In the genomic region with DNA sequence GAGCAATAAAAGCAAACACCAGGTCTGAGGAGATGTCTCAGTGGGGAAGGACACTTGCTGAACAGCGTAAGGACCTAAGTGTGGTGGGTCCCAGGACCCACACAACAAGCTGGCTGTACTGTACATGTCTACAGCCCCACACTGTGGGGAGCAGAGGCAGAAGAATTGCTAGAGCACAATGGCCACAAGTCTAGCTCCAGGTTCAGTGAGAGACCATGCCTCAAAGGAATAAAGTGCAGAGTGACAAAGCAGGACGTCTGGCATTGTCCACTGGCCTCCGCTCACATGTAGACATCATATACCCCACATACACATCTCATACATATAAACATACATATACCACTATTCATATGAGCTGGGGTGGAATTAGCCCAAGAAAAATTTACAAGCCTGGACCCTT, we compare ENCODE assay signal across 19 mouse cellular contexts.
DNase-seq lines count a peak whose midpoint lies in the region; ATAC-seq lines count a peak whose summit lies in the region.
"Had no signal": no experiment of that assay in that cellular context is flagged by ENCODE, and none has a peak within 500 bp of the region (broad histone marks: within the 10 kb centered on the region; RNA-seq: fewer than 3 reads in every experiment).

No protein-coding gene starts in this region.

- no peaks in the 10 kb centered on the region for H3K36me3 ChIP-seq in midbrain, embryonic 11.5 days (ENCODE audit: control insufficient read depth, insufficient read depth, low read length)
- H3K36me3 ChIP-seq in midbrain, embryonic 15.5 days (replicated peaks): no peaks in the 10 kb centered on the region
- H3K36me3 ChIP-seq: G1E had no signal

- no peak overlapping the region for H3K27ac ChIP-seq in midbrain, embryonic 11.5 days (ENCODE audit: low read depth, low read length)
- H3K27ac ChIP-seq in midbrain, embryonic 15.5 days: no peak overlapping the region

- no peaks in the 10 kb centered on the region for H3K9me3 ChIP-seq in midbrain, embryonic 11.5 days (ENCODE audit: control insufficient read depth, low read length)
- no peaks in the 10 kb centered on the region for H3K9me3 ChIP-seq in midbrain, embryonic 15.5 days
- H3K9me3 ChIP-seq: G1E had no signal

- no peaks in the 10 kb centered on the region for H3K27me3 ChIP-seq in midbrain, embryonic 11.5 days (ENCODE audit: control insufficient read depth, insufficient read depth, low read length)
- H3K27me3 ChIP-seq in midbrain, embryonic 15.5 days (replicated peaks): no peaks in the 10 kb centered on the region
- H3K27me3 ChIP-seq: CH12.LX, Patski had no signal

- ATAC-seq in midbrain, embryonic 11.5 days (ENCODE audit: low FRiP score): no peak
- no peak for ATAC-seq in midbrain, embryonic 15.5 days (replicated peaks)
- ATAC-seq: activated CD4-positive, CD25-positive, alpha-beta regulatory T cell, adult 4 months; CD4-positive, CD25-positive, alpha-beta regulatory T cell, adult 4 months; Patski had no signal

- no peak overlapping the region for H3K4me3 ChIP-seq in midbrain, embryonic 11.5 days (ENCODE audit: low read depth, low read length)
- H3K4me3 ChIP-seq in midbrain, embryonic 15.5 days: no peak overlapping the region

- peak; percentile 51 for DNase-seq in heart, adult 11 months
- no peak for DNase-seq in heart, adult 8-10 months (ENCODE audit: low spot score)
- DNase-seq in midbrain, embryonic 11.5 days (ENCODE audit: low spot score, missing footprints): peak; percentile 59
- DNase-seq: adrenal gland, adult 2 months; adrenal gland, adult 8-10 months; adrenal gland, postnatal 10 days; adrenal gland, postnatal 14 days; adrenal gland, postnatal 25 days; adrenal gland, postnatal 36 days; B cell, adult 2 months; cerebellum, adult 11 months; cerebellum, adult 11-12 months; cerebellum, adult 18-20 months had no signal

- H3K9ac ChIP-seq in midbrain, embryonic 11.5 days (ENCODE audit: low read length): no peak overlapping the region
- no peak overlapping the region for H3K9ac ChIP-seq in midbrain, embryonic 15.5 days

- H3K4me2 ChIP-seq in midbrain, embryonic 11.5 days: no peak overlapping the region
- no peak overlapping the region for H3K4me2 ChIP-seq in midbrain, embryonic 15.5 days

- WGBS in midbrain, embryonic 11.5 days: 97% methylated on average over 3 of the region's 3 CpGs
- WGBS in midbrain, embryonic 15.5 days: 91% methylated on average over 3 of the region's 3 CpGs

- no peaks in the 10 kb centered on the region for H3K4me1 ChIP-seq in midbrain, embryonic 11.5 days (ENCODE audit: control insufficient read depth, insufficient read depth, low read length)
- H3K4me1 ChIP-seq in midbrain, embryonic 15.5 days: no peaks in the 10 kb centered on the region
